Mouse (Mus musculus) erythroblast, adult 5-6 weeks (primary cell): Measurements from ENCODE around the gene Ccl21a. TPM values are rescaled to one million over a fixed set of nuclear protein-coding genes. Genes with fewer than 3 reads are reported as not detected.
"Not testable (repeated sequence)": the region's sequence is repeated elsewhere in the genome, so short reads cannot be mapped to it uniquely, and the experiment has no call there.

Experiments
- ATAC-seq: replicated peaks from 2 replicates; pipeline ENCODE4 v1.8.0; 2016; ENCODE audit warnings: moderate number of reproducible peaks, mild to moderate bottlenecking, moderate TSS enrichment, inconsistent platforms; ENCODE audit not compliant: poor library complexity, low FRiP score, severe bottlenecking
- total RNA-seq, 2 experiments: library from RNA; stranded (forward) in 1 of 2; stranded (reverse) in 1 of 2; fragments of 150-400 nt in 1 of 2; fragments of 200-764, 138-1000 nt in 1 of 2; gene quantifications; 2 replicates each; pipeline versions ENCODE4 v1.2.3 to v1.2.4; 2015 to 2017; ENCODE audit warnings: low replicate concordance in 2 of 2

The Ccl21a gene
- not detected in 2 replicates for total RNA-seq (2015; ENCODE audit: low replicate concordance)
- total RNA-seq (2017; ENCODE audit: low replicate concordance) = not detected in 2 replicates

- ATAC-seq = not testable (repeated sequence)
Measured at GRCm38 (mm10) chr4:42773893-42774292, at the start of gene Ccl21a. TSS of gene Ccl21a (minus strand) at chr4:42773993.

DNA sequence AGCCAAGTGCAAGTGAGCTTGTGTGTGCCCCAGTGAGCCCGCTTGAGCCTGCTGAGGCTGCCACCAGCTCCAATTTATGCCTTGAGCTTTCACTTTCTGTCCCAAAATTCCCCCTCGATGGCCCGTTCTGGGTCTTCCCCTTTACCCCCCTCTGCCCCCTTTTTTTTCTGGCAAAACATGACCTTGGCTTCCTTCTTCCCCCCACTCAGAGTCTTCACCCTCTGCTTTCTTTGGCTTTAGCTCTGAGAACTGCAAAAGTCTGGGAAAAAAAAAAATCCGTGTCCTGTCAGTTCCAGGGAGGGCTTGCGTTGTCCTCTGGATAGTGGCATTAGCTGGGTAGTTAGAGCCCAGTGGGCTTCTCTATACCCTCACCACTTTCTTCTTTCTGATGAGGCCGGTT lies 17.3 kb downstream of the Ccl21a start, which contains the start of gene Ccl19:
Gene Ccl19, minus strand, starts transcription at position 101 of the 400 bp plus-strand sequence.
- ATAC-seq = not testable (repeated sequence)

GRCm38 (mm10) chr4:42735245-42735644 lies 38.5 kb downstream of the Ccl21a start, which contains the start of gene 4930578G10Rik:
TSS of gene 4930578G10Rik (plus strand) at chr4:42735545.
- ATAC-seq = not testable (repeated sequence)

Other genes with a start within 250 kb of the Ccl21a start
- gene Fam205a2, start 245.8 kb downstream of the Ccl21a start, total RNA-seq (2015; ENCODE audit: low replicate concordance) = 0.19 TPM in 1 of 2 replicates, not detected in the other
- gene Fam205a2, start 245.8 kb downstream of the Ccl21a start, total RNA-seq (2017; ENCODE audit: low replicate concordance) = not detected in 2 replicates
- gene Gm10591, start 161.8 kb downstream of the Ccl21a start, total RNA-seq (2015; ENCODE audit: low replicate concordance) = not detected in 2 replicates
- gene Gm10591, start 161.8 kb downstream of the Ccl21a start, total RNA-seq (2017; ENCODE audit: low replicate concordance) = not detected in 2 replicates
- not detected in 2 replicates for gene Gm2564, start 144.3 kb downstream of the Ccl21a start, total RNA-seq (2015; ENCODE audit: low replicate concordance)
- gene Gm2564, start 144.3 kb downstream of the Ccl21a start, total RNA-seq (2017; ENCODE audit: low replicate concordance) = not detected in 2 replicates
- not detected in 2 replicates for gene Ccl27b, start 118.7 kb downstream of the Ccl21a start, total RNA-seq (2015; ENCODE audit: low replicate concordance)
- not detected in 2 replicates for gene Ccl27b, start 118.7 kb downstream of the Ccl21a start, total RNA-seq (2017; ENCODE audit: low replicate concordance)
- gene Il11ra2, start 112.1 kb downstream of the Ccl21a start, total RNA-seq (2015; ENCODE audit: low replicate concordance) = not detected in 2 replicates
- gene Il11ra2, start 112.1 kb downstream of the Ccl21a start, total RNA-seq (2017; ENCODE audit: low replicate concordance) = not detected in 2 replicates
- not detected in 2 replicates for gene 4930578G10Rik, start 38.4 kb downstream of the Ccl21a start, total RNA-seq (2015; ENCODE audit: low replicate concordance)
- gene 4930578G10Rik, start 38.4 kb downstream of the Ccl21a start, total RNA-seq (2017; ENCODE audit: low replicate concordance) = not detected in 2 replicates
- not detected in 2 replicates for gene Ccl19, start 17.4 kb downstream of the Ccl21a start, total RNA-seq (2015; ENCODE audit: low replicate concordance)
- not detected in 2 replicates for gene Ccl19, start 17.4 kb downstream of the Ccl21a start, total RNA-seq (2017; ENCODE audit: low replicate concordance)
- 3.8 and 4.0 TPM in 2 replicates for gene Fam205a1, start 79.9 kb upstream of the Ccl21a start, total RNA-seq (2015; ENCODE audit: low replicate concordance)
- gene Fam205a1, start 79.9 kb upstream of the Ccl21a start, total RNA-seq (2017; ENCODE audit: low replicate concordance) = 1.8 and 2.6 TPM in 2 replicates
- gene Gm12394, start 82.8 kb upstream of the Ccl21a start, total RNA-seq (2015; ENCODE audit: low replicate concordance) = not detected in 2 replicates
- not detected in 2 replicates for gene Gm12394, start 82.8 kb upstream of the Ccl21a start, total RNA-seq (2017; ENCODE audit: low replicate concordance)
- gene Fam205c, start 100.2 kb upstream of the Ccl21a start, total RNA-seq (2015; ENCODE audit: low replicate concordance) = not detected in 2 replicates
- gene Fam205c, start 100.2 kb upstream of the Ccl21a start, total RNA-seq (2017; ENCODE audit: low replicate concordance) = 0.56 TPM in 1 of 2 replicates, not detected in the other
- not detected in 2 replicates for gene Phf24, start 142.7 kb upstream of the Ccl21a start, total RNA-seq (2015; ENCODE audit: low replicate concordance)
- 1.7 and 5.8 TPM in 2 replicates for gene Phf24, start 142.7 kb upstream of the Ccl21a start, total RNA-seq (2017; ENCODE audit: low replicate concordance)
- 7.9 TPM in 1 of 2 replicates, not detected in the other for gene Dnajb5, start 175.8 kb upstream of the Ccl21a start, total RNA-seq (2015; ENCODE audit: low replicate concordance)
- gene Dnajb5, start 175.8 kb upstream of the Ccl21a start, total RNA-seq (2017; ENCODE audit: low replicate concordance) = 0.14 TPM in 1 of 2 replicates, not detected in the other
- not detected in 2 replicates for gene 1700022I11Rik, start 195.6 kb upstream of the Ccl21a start, total RNA-seq (2015; ENCODE audit: low replicate concordance)
- 5.3 TPM in 1 of 2 replicates, not detected in the other for gene 1700022I11Rik, start 195.6 kb upstream of the Ccl21a start, total RNA-seq (2017; ENCODE audit: low replicate concordance)
- 71.9 and 85.5 TPM in 2 replicates for gene Vcp, start 226.5 kb upstream of the Ccl21a start, total RNA-seq (2015; ENCODE audit: low replicate concordance)
- gene Vcp, start 226.5 kb upstream of the Ccl21a start, total RNA-seq (2017; ENCODE audit: low replicate concordance) = 149 and 153 TPM in 2 replicates
- 1.7 and 8.6 TPM in 2 replicates for gene Fancg, start 236.5 kb upstream of the Ccl21a start, total RNA-seq (2015; ENCODE audit: low replicate concordance)
- gene Fancg, start 236.5 kb upstream of the Ccl21a start, total RNA-seq (2017; ENCODE audit: low replicate concordance) = 11.8 and 17.6 TPM in 2 replicates